Mouse (Mus musculus) monocyte, adult 2 months (primary cell): ENCODE measurements around the gene Ninj1.

Experiments used
- DNase-seq, 2 experiments: peaks; one replicate each; pipeline ENCODE4 v3.0.0; 2022; ENCODE audit warnings: low spot score in 2 of 2, low read depth in 1 of 2

Ninj1 gene

GRCm38 (mm10) chr13:49187288-49188218 is at the start of gene Ninj1:
Gene Ninj1, plus strand, starts transcription at chr13:49187485.
- DNase-seq = peak; percentile 71 to 86

GRCm38 (mm10) chr13:49140567-49140966 is 46.7 kb upstream of the Ninj1 start:
- no peak for DNase-seq

- DNase-seq = no peak
Observed at GRCm38 (mm10) chr13:49142396-49142795, 44.9 kb upstream of the Ninj1 start.

- no peak for DNase-seq
Observed at GRCm38 (mm10) chr13:49143323-49143722, 44.0 kb upstream of the Ninj1 start.

- DNase-seq = no peak
Observed at GRCm38 (mm10) chr13:49144451-49144850, 42.8 kb upstream of the Ninj1 start.

- DNase-seq = no peak
Observed at GRCm38 (mm10) chr13:49145396-49145795, 41.9 kb upstream of the Ninj1 start.

GRCm38 (mm10) chr13:49146040-49146697 is 41.1 kb upstream of the Ninj1 start:
- no peak for DNase-seq

- no peak for DNase-seq
Observed at GRCm38 (mm10) chr13:49146698-49147006, 40.6 kb upstream of the Ninj1 start.

- DNase-seq = no peak
Observed at GRCm38 (mm10) chr13:49147007-49147857, 40.1 kb upstream of the Ninj1 start.

- no peak for DNase-seq
Observed at GRCm38 (mm10) chr13:49147858-49148226, 39.4 kb upstream of the Ninj1 start, which contains the start of gene Wnk2. Gene Wnk2, minus strand, starts transcription at chr13:49148014.

GRCm38 (mm10) chr13:49148687-49149086 is 38.6 kb upstream of the Ninj1 start:
- no peak for DNase-seq

GRCm38 (mm10) chr13:49154028-49154427 is 33.3 kb upstream of the Ninj1 start:
- no peak for DNase-seq

GRCm38 (mm10) chr13:49154621-49155020 is 32.7 kb upstream of the Ninj1 start:
- DNase-seq = no peak

GRCm38 (mm10) chr13:49156645-49157044 is 30.6 kb upstream of the Ninj1 start:
- no peak for DNase-seq

GRCm38 (mm10) chr13:49158040-49158713 is 29.1 kb upstream of the Ninj1 start:
- DNase-seq = no peak

GRCm38 (mm10) chr13:49161236-49161635 is 26.0 kb upstream of the Ninj1 start:
- DNase-seq = no peak

- DNase-seq = no peak
Observed at GRCm38 (mm10) chr13:49162722-49163121, 24.6 kb upstream of the Ninj1 start.

- no peak for DNase-seq
Observed at GRCm38 (mm10) chr13:49163645-49164044, 23.6 kb upstream of the Ninj1 start.

- DNase-seq = no peak
Observed at GRCm38 (mm10) chr13:49167081-49167480, 20.2 kb upstream of the Ninj1 start.

GRCm38 (mm10) chr13:49169448-49170207 is 17.7 kb upstream of the Ninj1 start:
- DNase-seq = peak; percentile 50 to 65
